Mouse (Mus musculus) heart, embryonic 14.5 days (tissue): Measurements from ENCODE around the gene Suclg2. TPM values are rescaled to one million over a fixed set of nuclear protein-coding genes. Genes with fewer than 3 reads are reported as not detected.
"Not testable (repeated sequence)": the region's sequence is repeated elsewhere in the genome, so short reads cannot be mapped to it uniquely, and the experiment has no call there.

Experiments used
- ATAC-seq: fragments of 200-750 bp; cut with Nextera tagmentation; 2 replicates; pipeline ENCODE4 v1.8.0; 2017; ENCODE audit warnings: low read depth, moderate TSS enrichment; ENCODE audit not compliant: insufficient number of reproducible peaks, insufficient read depth, low FRiP score
- H3K27ac ChIP-seq, 2 experiments: fragments of 200-500 bp in 1 of 2; fragments of 300-500 bp in 1 of 2; sonication (generic) in 1 of 2; replicated peaks in 1 of 2; 2 replicates each; pipeline ENCODE4 v1.5.1; 2012 to 2014; ENCODE audit warnings: low read depth in 2 of 2, low read length in 2 of 2, control low read depth in 1 of 2, mild to moderate bottlenecking in 1 of 2, mixed read lengths in 1 of 2; ENCODE audit not compliant: control insufficient read depth in 1 of 2, insufficient read depth in 1 of 2
- H3K27me3 ChIP-seq: fragments of 300-500 bp; sonication (generic); 2 replicates; pipeline ENCODE4 v1.6.1; 2014; ENCODE audit warnings: mild to moderate bottlenecking, low read length, control low read depth; ENCODE audit not compliant: control insufficient read depth, insufficient read depth
- H3K36me3 ChIP-seq: fragments of 300-500 bp; sonication (generic); 2 replicates; pipeline ENCODE4 v1.6.1; 2014; ENCODE audit warnings: mild to moderate bottlenecking, control low read depth, low read length, mixed read lengths; ENCODE audit not compliant: control insufficient read depth, insufficient read depth
- H3K4me1 ChIP-seq, 2 experiments: fragments of 200-500 bp in 1 of 2; fragments of 300-500 bp in 1 of 2; sonication (generic) in 1 of 2; 2 replicates each; pipeline ENCODE4 v1.6.1; 2012 to 2014; ENCODE audit warnings: low read length in 2 of 2, control low read depth in 1 of 2, mixed read lengths in 1 of 2; ENCODE audit not compliant: control insufficient read depth in 2 of 2, insufficient read depth in 2 of 2
- H3K4me2 ChIP-seq: fragments of 300-500 bp; sonication (generic); 2 replicates; pipeline ENCODE4 v1.6.1; 2014; ENCODE audit warnings: mild to moderate bottlenecking, low read length
- H3K4me3 ChIP-seq, 2 experiments: fragments of 200-500 bp in 1 of 2; fragments of 300-500 bp in 1 of 2; sonication (generic) in 1 of 2; 2 replicates each; pipeline ENCODE4 v1.5.1; 2012 to 2014; ENCODE audit warnings: low read length in 2 of 2, mild to moderate bottlenecking in 2 of 2, control low read depth in 1 of 2, low read depth in 1 of 2, moderate library complexity in 1 of 2; ENCODE audit not compliant: control insufficient read depth in 1 of 2, insufficient read depth in 1 of 2
- H3K9ac ChIP-seq: fragments of 300-500 bp; sonication (generic); 2 replicates; pipeline ENCODE4 v1.6.1; 2014; ENCODE audit warnings: mild to moderate bottlenecking, low read length
- H3K9me3 ChIP-seq: fragments of 300-500 bp; sonication (generic); 2 replicates; pipeline ENCODE4 v1.6.1; 2016; ENCODE audit warnings: low read length, control low read depth; ENCODE audit not compliant: control insufficient read depth
- WGBS: fragments of 180-500 bp; shearing (Covaris S2); extraction: QIAGEN DNeasy Blood & Tissue Kit; methylation state at CpG from one replicate; pipeline ENCODE4 v1.1.7; 2014; 5-methylcytosine and 5-hydroxymethylcytosine counted together
- polyA plus RNA-seq: library from polyadenylated mRNA; unstranded; fragments of >200 nt; fragmentation: Nextera tagmentation; extraction: Ambion mirVana; gene quantifications from 2 replicates; pipeline ENCODE4 v1.2.1, GENCODE M21; 2014

Suclg2 gene
- polyA plus RNA-seq, 1 experiment from 2014 or later, result 112 TPM

DNA sequence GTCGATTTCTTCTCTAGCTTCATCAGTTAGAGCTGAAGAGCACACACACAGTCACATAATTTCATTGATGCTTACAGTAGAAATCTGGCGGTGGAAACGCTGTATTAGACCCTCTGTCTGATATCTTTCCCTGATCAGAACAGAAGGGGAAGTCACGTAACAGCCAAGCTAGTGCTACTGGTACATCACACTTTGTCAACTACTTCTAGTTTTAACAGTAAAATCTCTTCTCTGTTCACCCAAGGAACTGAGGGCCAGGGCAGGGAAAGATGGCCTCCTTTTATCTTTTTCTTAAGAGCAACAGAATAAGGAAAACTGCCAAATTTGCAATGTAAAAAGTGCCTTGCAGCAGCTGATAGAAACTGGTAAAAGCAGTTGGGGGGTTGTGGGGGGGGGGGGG lies 97.8 kb downstream of the Suclg2 start:
- Histone ChIP-seq H3K27ac (no peak overlapping the region), H3K4me1 (0 out of 4 replicates have a peak, but pooled peaks cover 0 to 5% of the 10 kb centered on the region in 2 experiments), H3K9me3 (no peaks in the 10 kb centered on the region), H3K4me3 (no peak overlapping the region), H3K9ac (no peak overlapping the region), H3K36me3 (no peaks in the 10 kb centered on the region), H3K27me3 (no peaks in the 10 kb centered on the region), H3K4me2 (no peak overlapping the region)
- ATAC-seq, result no peak
- 85% methylated on average over 4 of the region's 4 CpGs for WGBS

DNA sequence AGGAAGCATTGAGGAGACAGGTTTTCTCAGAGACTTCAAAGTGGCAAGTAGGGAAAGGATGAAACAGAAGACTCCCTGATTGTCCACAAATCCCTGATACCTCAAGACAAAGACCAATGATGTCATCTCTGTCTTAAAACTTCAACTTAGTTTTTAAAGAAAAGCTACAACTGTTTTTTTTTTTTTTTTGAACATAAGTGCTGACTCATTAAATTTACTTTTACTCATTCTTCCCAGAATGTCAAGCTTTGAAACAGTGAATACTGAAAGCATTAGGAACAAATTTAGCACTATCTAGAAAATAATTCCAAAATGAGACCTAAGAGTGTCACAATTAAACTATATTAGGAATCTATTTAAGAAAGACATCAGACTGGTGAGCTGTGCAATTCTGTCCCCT lies 98.8 kb downstream of the Suclg2 start:
- no peaks in the 10 kb centered on the region for H3K36me3 ChIP-seq
- no peak for ATAC-seq
- H3K9ac ChIP-seq, result no peak overlapping the region
- H3K27me3 ChIP-seq, result no peaks in the 10 kb centered on the region
- H3K4me3 ChIP-seq, result no peak overlapping the region
- no peak overlapping the region for H3K4me2 ChIP-seq
- H3K9me3 ChIP-seq, result no peaks in the 10 kb centered on the region
- H3K27ac ChIP-seq, result no peak overlapping the region
- H3K4me1 ChIP-seq, result 0 out of 4 replicates have a peak, but pooled peaks cover 0 to 5% of the 10 kb centered on the region in 2 experiments

DNA sequence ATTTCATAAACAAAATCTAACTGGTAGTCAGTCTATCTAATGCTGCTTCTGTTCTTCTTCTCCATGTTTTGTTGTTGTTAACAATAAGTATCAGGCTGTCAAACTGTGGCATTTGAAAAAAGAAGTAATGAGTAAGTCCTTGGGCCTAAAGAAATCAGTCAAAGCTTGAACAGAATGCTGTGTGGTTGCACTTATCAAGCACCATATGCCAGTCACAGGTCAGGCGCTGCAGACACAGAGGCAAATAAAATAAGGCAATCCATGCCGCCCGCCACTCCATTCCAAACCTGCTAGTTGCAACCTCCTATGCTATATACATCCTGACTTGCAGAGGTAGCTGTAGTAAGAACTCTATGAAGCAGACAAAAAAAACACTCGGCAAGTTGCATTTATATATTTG lies 100.2 kb downstream of the Suclg2 start:
- Histone ChIP-seq H3K4me1 (0 out of 4 replicates have a peak, but pooled peaks cover 0 to 5% of the 10 kb centered on the region in 2 experiments), H3K4me2 (no peak overlapping the region), H3K4me3 (no peak overlapping the region), H3K27ac (no peak overlapping the region), H3K36me3 (no peaks in the 10 kb centered on the region), H3K9ac (no peak overlapping the region), H3K9me3 (no peaks in the 10 kb centered on the region), H3K27me3 (no peaks in the 10 kb centered on the region)
- 87% methylated on average over 4 of the region's 4 CpGs for WGBS
- ATAC-seq, result no peak

DNA sequence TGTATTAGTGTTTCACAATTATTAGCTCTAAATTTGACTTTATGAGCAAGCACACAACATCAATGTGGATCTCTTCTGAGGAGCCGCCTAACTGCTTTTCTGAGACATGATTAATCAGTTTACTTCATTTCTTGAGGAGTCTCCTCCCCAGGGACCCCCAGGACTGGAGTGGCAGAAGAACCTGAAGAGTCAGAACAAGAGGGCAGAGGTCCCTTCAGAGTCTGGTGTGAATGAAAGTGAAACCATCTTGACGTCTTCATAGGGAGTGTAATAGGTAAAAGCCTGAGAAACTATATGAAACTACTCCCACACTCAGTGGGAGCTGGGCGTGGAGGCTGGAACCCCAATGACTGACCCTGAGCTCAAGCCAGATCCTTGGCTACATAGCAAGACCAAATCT lies 105.4 kb downstream of the Suclg2 start:
- Histone ChIP-seq H3K4me1 (no peaks in the 10 kb centered on the region), H3K9me3 (no peaks in the 10 kb centered on the region), H3K36me3 (no peaks in the 10 kb centered on the region), H3K4me2 (no peak overlapping the region), H3K27me3 (no peaks in the 10 kb centered on the region), H3K4me3 (no peak overlapping the region), H3K27ac (no peak overlapping the region), H3K9ac (no peak overlapping the region)
- ATAC-seq, result no peak
- WGBS, result 90% methylated on average over 3 of the region's 3 CpGs

DNA sequence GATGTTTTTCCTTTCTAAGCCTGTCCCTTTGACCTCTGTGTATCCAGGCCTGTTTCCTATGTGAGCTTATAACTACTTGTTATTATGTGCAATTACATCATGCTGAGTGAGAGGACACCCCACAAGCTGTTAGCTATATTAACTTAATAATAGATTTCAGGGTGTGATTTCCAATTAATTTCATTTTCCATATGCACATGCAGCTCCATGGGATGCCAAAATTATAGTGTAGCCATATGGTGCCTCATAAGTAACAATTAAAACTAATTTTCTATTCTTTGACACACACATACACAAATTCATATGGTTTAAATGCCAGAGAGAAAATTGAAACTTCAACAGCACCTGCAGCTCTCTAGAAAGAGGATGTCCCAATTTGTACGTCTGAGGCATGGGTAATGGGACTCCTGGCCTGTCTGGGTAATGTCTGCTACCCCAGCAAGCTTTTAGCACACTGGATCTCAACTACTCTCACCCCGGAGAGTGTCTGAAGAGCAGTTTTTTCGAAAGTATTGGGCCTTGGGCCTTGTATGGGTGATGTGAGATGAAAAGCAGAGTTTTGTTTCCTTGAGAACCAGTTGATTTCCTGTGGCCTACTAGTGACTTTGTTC lies 106.1 kb downstream of the Suclg2 start:
- 85% methylated on average over 3 of the region's 3 CpGs for WGBS
- ATAC-seq, result no peak
- Histone ChIP-seq H3K36me3 (no peaks in the 10 kb centered on the region), H3K9ac (no peak overlapping the region), H3K4me2 (no peak overlapping the region), H3K4me1 (no peaks in the 10 kb centered on the region), H3K27ac (no peak overlapping the region), H3K9me3 (no peaks in the 10 kb centered on the region), H3K4me3 (no peak overlapping the region), H3K27me3 (no peaks in the 10 kb centered on the region)

DNA sequence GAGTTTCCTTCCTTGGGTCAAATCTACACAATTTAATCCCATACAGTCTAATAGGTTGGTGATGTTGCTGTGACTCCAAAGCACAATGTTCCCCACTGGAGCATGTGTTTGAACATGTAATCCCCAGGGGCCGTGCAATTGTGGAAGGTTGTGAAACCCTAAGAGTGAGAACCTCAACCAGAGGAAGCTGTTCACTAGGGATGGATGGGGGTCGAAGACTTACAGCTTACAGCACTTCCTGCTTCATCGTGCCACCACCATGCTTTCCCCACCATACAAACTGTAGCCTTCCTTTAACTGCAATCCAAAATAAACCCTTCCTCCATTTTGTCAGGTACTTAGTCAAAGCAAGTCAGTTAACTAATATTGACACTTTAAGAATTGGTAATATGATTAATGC lies 107.5 kb downstream of the Suclg2 start:
- 84% methylated on average over 3 of the region's 3 CpGs for WGBS
- no peak for ATAC-seq
- no peaks in the 10 kb centered on the region for H3K36me3 ChIP-seq
- no peak overlapping the region for H3K4me3 ChIP-seq
- no peak overlapping the region for H3K4me2 ChIP-seq
- no peaks in the 10 kb centered on the region for H3K4me1 ChIP-seq
- no peaks in the 10 kb centered on the region for H3K9me3 ChIP-seq
- no peaks in the 10 kb centered on the region for H3K27me3 ChIP-seq
- H3K9ac ChIP-seq, result no peak overlapping the region
- no peak overlapping the region for H3K27ac ChIP-seq

DNA sequence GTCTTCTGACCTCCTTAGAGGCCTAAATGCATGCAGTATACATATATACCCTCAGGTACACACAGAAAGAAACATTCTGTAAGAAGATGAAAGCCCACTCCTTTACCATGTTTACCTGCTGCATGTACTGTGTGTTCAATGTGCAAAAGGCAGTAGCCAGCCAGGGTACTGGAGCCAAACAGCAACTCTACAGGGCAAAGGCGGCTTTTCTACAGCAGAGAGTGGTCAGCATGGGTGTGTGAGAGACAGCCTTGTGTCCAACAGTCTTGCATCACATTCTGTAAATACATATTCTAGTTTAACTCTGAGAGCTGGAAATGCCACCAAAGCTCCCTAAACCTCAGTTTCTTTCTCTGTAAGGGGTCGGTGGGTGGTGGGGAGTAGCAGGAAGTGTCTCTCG lies 110.5 kb downstream of the Suclg2 start:
- H3K9me3 ChIP-seq, result no peaks in the 10 kb centered on the region
- no peak for ATAC-seq
- H3K36me3 ChIP-seq, result no peaks in the 10 kb centered on the region
- no peaks in the 10 kb centered on the region for H3K27me3 ChIP-seq
- no peak overlapping the region for H3K27ac ChIP-seq
- no peak overlapping the region for H3K9ac ChIP-seq
- no peak overlapping the region for H3K4me3 ChIP-seq
- H3K4me2 ChIP-seq, result no peak overlapping the region
- 78% methylated on average over 3 of the region's 3 CpGs for WGBS
- H3K4me1 ChIP-seq, result no peaks in the 10 kb centered on the region

DNA sequence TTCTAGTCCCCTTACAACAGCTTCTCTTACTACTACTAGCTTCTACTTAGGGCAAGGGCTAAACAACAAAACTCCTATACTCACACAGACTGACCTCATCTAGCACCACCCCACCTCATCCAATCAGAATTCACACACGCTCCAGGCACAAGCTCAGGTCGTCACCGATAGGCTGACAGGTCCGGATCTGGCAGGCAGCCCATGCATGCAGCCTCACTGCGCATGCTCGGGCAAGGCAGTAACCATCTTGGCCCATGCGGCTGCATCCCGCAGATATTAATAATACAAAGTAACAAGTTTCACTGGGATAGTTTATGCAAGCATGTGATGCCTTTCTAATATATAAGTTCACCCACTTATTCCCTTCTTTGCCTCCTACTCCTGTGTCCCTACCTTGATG lies 117.9 kb downstream of the Suclg2 start:
- not testable (repeated sequence) for H3K4me1 ChIP-seq, ATAC-seq, H3K27me3 ChIP-seq, H3K36me3 ChIP-seq, H3K9me3 ChIP-seq, H3K4me2 ChIP-seq, H3K9ac ChIP-seq, H3K4me3 ChIP-seq, H3K27ac ChIP-seq
- 87% methylated on average over 8 of the region's 8 CpGs for WGBS
